Mouse (Mus musculus) MEL (cell line): ENCODE measurements around the gene Etfa.

Experiments used
- CTCF ChIP-seq, 3 experiments: IDR thresholded peaks in 2 of 3; conservative IDR thresholded peaks in 1 of 3; 2 replicates each; pipeline ENCODE4 v1.5.1; 2011 to 2012; ENCODE audit warnings: low read length in 3 of 3, low read depth in 2 of 3, mild to moderate bottlenecking in 2 of 3, improper control_type of control experiment in 1 of 3, inconsistent platforms in 1 of 3, mixed read lengths in 1 of 3, moderate library complexity in 1 of 3; ENCODE audit not compliant: control insufficient read depth in 1 of 3, insufficient read depth in 1 of 3, poor library complexity in 1 of 3, severe bottlenecking in 1 of 3
- E2F4 ChIP-seq: IDR thresholded peaks from 2 replicates; pipeline ENCODE4 v1.6.1; 2011; ENCODE audit warnings: low read depth, low read length, improper control_type of control experiment, borderline replicate concordance
- EP300 ChIP-seq, 2 experiments: IDR thresholded peaks; 2 replicates each; pipeline ENCODE4 v1.6.1; 2011; ENCODE audit warnings: improper control_type of control experiment in 2 of 2, low read length in 2 of 2, low read depth in 1 of 2, mild to moderate bottlenecking in 1 of 2
- KAT2A ChIP-seq: conservative IDR thresholded peaks from 2 replicates; pipeline ENCODE4 v1.6.1; 2012; ENCODE audit warnings: low read depth, low read length, improper control_type of control experiment, inconsistent platforms
- MYB ChIP-seq: IDR thresholded peaks from 2 replicates; pipeline ENCODE4 v1.6.1; 2011; ENCODE audit warnings: mild to moderate bottlenecking, low read depth, low read length, improper control_type of control experiment
- NRF1 ChIP-seq: IDR thresholded peaks from 2 replicates; pipeline ENCODE4 v1.6.1; 2014; ENCODE audit warnings: low read depth, mild to moderate bottlenecking, inconsistent platforms, low read length, improper control_type of control experiment, moderate library complexity; ENCODE audit not compliant: poor library complexity, insufficient read depth, severe bottlenecking
- POLR2A ChIP-seq, 2 experiments: IDR thresholded peaks; 2 replicates each; pipeline ENCODE4 v1.6.1; 2011 to 2012; ENCODE audit warnings: low read length in 2 of 2, mild to moderate bottlenecking in 2 of 2, control low read depth in 1 of 2, improper control_type of control experiment in 1 of 2, low read depth in 1 of 2, moderate library complexity in 1 of 2; ENCODE audit not compliant: control insufficient read depth in 1 of 2, insufficient read depth in 1 of 2, poor library complexity in 1 of 2
- RCOR1 ChIP-seq: IDR thresholded peaks from 2 replicates; pipeline ENCODE4 v1.6.1; 2012; ENCODE audit warnings: low read depth, mild to moderate bottlenecking, inconsistent platforms, low read length, improper control_type of control experiment
- TBP ChIP-seq: IDR thresholded peaks from 2 replicates; pipeline ENCODE4 v1.8.0; 2011; ENCODE audit warnings: low read depth, low read length, improper control_type of control experiment
- USF1 ChIP-seq: IDR thresholded peaks from 2 replicates; pipeline ENCODE4 v1.6.1; 2014; ENCODE audit warnings: low read depth, mild to moderate bottlenecking, inconsistent platforms, low read length, improper control_type of control experiment, moderate library complexity

DNA sequence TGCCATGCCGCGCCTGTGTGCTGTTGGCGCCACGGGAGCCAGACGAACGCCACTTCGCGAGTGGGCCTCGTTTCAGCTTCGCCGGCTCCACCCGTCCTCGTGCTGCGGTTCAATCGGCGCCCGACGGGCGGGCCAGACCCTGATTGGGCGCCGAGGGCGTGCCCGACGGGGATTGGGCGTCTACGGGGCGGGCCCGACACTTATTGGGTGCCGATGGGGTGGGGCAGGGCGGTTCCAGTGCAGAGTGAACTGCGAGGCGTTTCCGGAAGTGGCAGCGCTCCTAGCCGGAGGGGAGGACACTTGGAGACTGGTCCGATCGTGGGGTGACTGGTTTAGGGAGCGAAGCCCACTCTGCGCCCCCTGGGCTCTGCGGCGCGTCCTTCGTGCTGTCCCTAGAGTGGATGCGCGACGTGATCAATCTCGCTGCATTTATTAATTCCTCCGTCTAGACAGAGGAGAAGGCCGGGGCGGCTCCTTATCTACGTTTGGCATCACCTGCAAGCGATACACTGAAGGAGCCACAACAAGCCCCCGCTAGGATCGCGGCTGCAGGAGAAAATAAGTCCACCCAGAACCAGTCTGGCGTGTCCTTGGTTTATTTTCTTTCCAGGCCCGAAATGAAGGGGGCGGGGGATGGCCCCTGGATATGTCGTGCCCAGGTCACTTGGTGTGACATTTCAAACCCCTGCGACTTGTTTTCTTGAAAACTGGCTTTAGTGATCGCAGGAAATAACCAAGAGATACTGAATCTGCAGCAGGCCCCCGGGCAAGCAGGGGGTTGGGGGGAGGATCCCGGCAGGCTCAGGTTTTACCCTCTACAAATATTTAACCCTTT, 34.4 kb upstream of the Etfa start:
- TF ChIP-seq POLR2A (IDR thresholded peaks at IDR 0.05; ENCODE audit: control insufficient read depth in 1 of 2, insufficient read depth in 1 of 2, low read depth in 1 of 2, low read length in 2 of 2, poor library complexity in 1 of 2) = no peak
- no peak for TF ChIP-seq CTCF (IDR thresholded peaks at IDR 0.05 in 2 of 3, conservative IDR thresholded peaks at IDR 0.05 in 1 of 3; ENCODE audit: control insufficient read depth in 1 of 3, insufficient read depth in 1 of 3, low read depth in 2 of 3, low read length in 3 of 3, poor library complexity in 1 of 3, severe bottlenecking in 1 of 3)
- no peak for TF ChIP-seq MYB
- TF ChIP-seq NRF1 = no peak
- TF ChIP-seq E2F4 = no peak
- TF ChIP-seq USF1 = no peak
- no peak for TF ChIP-seq EP300 (IDR thresholded peaks at IDR 0.05; ENCODE audit: low read depth in 1 of 2, low read length in 2 of 2)
- no peak for TF ChIP-seq RCOR1
- no peak for TF ChIP-seq TBP
- no peak for TF ChIP-seq KAT2A
